Mouse (Mus musculus) hindbrain, embryonic 13.5 days (tissue): ENCODE results near the gene Iqsec1. TPM values are rescaled to one million over a fixed set of nuclear protein-coding genes. Genes with fewer than 3 reads are reported as not detected.

Source experiments
- ATAC-seq: fragments of 200-750 bp; cut with Nextera tagmentation; 2 replicates; pipeline ENCODE4 v1.8.0; 2017; ENCODE audit warnings: moderate TSS enrichment; ENCODE audit not compliant: low FRiP score
- H3K27ac ChIP-seq: fragments of 300-500 bp; sonication (generic); 2 replicates; pipeline ENCODE4 v1.5.1; 2015; ENCODE audit warnings: inconsistent platforms, mild to moderate bottlenecking, moderate library complexity
- H3K27me3 ChIP-seq: fragments of 300-500 bp; sonication (generic); 2 replicates; pipeline ENCODE4 v1.6.1; 2015; ENCODE audit warnings: mild to moderate bottlenecking, inconsistent platforms
- H3K36me3 ChIP-seq: fragments of 300-500 bp; sonication (generic); 2 replicates; pipeline ENCODE4 v1.6.1; 2015; ENCODE audit warnings: mild to moderate bottlenecking, inconsistent platforms
- H3K4me1 ChIP-seq: fragments of 300-500 bp; sonication (generic); replicated peaks from 2 replicates; pipeline ENCODE4 v1.6.1; 2015; ENCODE audit warnings: inconsistent platforms
- H3K4me2 ChIP-seq: fragments of 300-500 bp; sonication (generic); 2 replicates; pipeline ENCODE4 v1.6.1; 2015; ENCODE audit warnings: inconsistent platforms, mild to moderate bottlenecking, moderate library complexity
- H3K4me3 ChIP-seq: fragments of 300-500 bp; sonication (generic); 2 replicates; pipeline ENCODE4 v1.5.1; 2015; ENCODE audit warnings: mild to moderate bottlenecking, inconsistent platforms
- H3K9ac ChIP-seq: fragments of 300-500 bp; sonication (generic); 2 replicates; pipeline ENCODE4 v1.6.1; 2015; ENCODE audit warnings: mild to moderate bottlenecking, inconsistent platforms
- H3K9me3 ChIP-seq: fragments of 300-500 bp; sonication (generic); 2 replicates; pipeline ENCODE4 v1.6.1; 2016; ENCODE audit warnings: inconsistent platforms
- WGBS: fragments of 180-500 bp; shearing (Covaris S2); methylation state at CpG from one replicate; pipeline ENCODE4 v1.1.7; 2015; 5-methylcytosine and 5-hydroxymethylcytosine counted together
- microRNA-seq: library from miRNA; unstranded; fragments of <30 nt; microRNA quantifications from one replicate; pipeline ENCODE4, GENCODE M21; 2016
- polyA plus RNA-seq: library from polyadenylated mRNA; unstranded; fragments of >200 nt; fragmentation: Nextera tagmentation; extraction: Ambion mirVana; gene quantifications from 2 replicates; pipeline ENCODE4 v1.2.1, GENCODE M21; 2015

Iqsec1 gene
- polyA plus RNA-seq, 1 experiment from 2014 or later: 20.6 TPM

DNA sequence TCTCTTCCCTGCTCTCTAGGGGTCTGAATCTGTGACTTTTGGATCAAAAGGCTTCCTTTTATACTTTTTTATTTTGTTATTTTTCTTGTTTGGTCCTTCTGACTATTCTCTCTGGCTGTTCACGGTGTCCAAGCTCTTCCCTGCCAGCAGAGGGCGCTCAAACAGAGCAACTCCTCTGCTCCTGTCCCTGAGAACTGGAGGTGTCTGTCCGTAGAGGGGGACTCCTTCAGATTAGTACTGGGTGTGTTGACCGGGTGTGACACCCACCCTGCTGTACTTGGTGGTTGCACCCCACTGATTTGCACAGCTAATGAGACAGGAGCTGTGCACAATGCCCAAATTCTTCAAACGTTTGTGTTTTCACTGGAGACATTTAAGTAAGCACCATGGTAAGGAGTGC is 381.3 kb downstream of the Iqsec1 start:
- Histone ChIP-seq H3K4me2 (no peak overlapping the region), H3K4me3 (no peak overlapping the region), H3K36me3 (no peaks in the 10 kb centered on the region), H3K9ac (no peak overlapping the region), H3K4me1 (peaks cover 11% of the 10 kb centered on the region), H3K27me3 (peaks cover 23% of the 10 kb centered on the region; the same call in 1 of the 2 replicates), H3K27ac (no peak overlapping the region), H3K9me3 (no peaks in the 10 kb centered on the region)
- WGBS: 19% methylated on average over 5 of the region's 5 CpGs
- no peak for ATAC-seq

DNA sequence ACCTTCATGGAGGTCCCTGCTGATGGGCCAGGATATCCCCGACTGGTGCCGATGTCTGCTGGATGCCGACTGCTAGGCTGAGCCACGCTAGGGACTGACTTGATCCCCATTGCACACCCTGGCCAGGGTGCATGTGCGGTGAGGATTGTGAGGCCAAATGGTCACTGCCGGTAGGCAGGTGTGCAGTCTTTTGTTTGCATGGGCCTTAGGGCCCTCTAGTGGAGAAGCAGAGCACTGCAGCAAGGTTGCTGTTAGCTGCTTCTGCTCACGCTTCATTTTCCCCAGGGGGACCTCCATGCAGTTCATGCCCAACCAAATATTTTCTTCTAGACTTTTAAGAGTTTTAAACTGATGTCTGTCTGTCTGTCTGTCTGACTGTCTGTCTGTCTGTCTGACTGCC is 381.9 kb downstream of the Iqsec1 start:
- WGBS: 30% methylated on average over 7 of the region's 7 CpGs
- H3K36me3 ChIP-seq: no peaks in the 10 kb centered on the region
- H3K4me2 ChIP-seq: no peak overlapping the region
- H3K9me3 ChIP-seq: no peaks in the 10 kb centered on the region
- H3K9ac ChIP-seq: no peak overlapping the region
- no peak overlapping the region for H3K27ac ChIP-seq
- ATAC-seq: no peak
- H3K27me3 ChIP-seq: peaks cover 23% of the 10 kb centered on the region; the same call in 1 of the 2 replicates
- no peak overlapping the region for H3K4me3 ChIP-seq
- H3K4me1 ChIP-seq: peaks cover 11% of the 10 kb centered on the region

Small RNAs within 50 kb of the gene (microRNA-seq; reads per million reads assigned to microRNA genes)
- gene Gm24816: not detected

Other genes with a start within 250 kb of the Iqsec1 start
- gene Nup210, start 128.1 kb upstream of the Iqsec1 start, polyA plus RNA-seq: 17.0 and 17.4 TPM in 2 replicates
- gene Hdac11, start 168.0 kb upstream of the Iqsec1 start, polyA plus RNA-seq: 33.6 and 34.2 TPM in 2 replicates
- gene Fbln2, start 223.8 kb upstream of the Iqsec1 start, polyA plus RNA-seq: 27.4 and 32.0 TPM in 2 replicates